Mouse (Mus musculus) midbrain, postnatal 0 days (tissue): ENCODE measurements around the gene Syn1. TPM values are rescaled to one million over a fixed set of nuclear protein-coding genes. Genes with fewer than 3 reads are reported as not detected.

Experiments
- ATAC-seq: fragments of 200-750 bp; cut with Nextera tagmentation; 2 replicates; pipeline ENCODE4 v1.8.0; 2017; ENCODE audit warnings: moderate number of reproducible peaks, mild to moderate bottlenecking, moderate TSS enrichment, moderate library complexity; ENCODE audit not compliant: low FRiP score
- DNase-seq: peaks from one replicate; pipeline ENCODE4 v3.0.0-alpha.2; 2015; ENCODE audit warnings: low spot score
- H3K27ac ChIP-seq: fragments of 300-500 bp; sonication (generic); 2 replicates; pipeline ENCODE4 v1.5.1; 2014; ENCODE audit warnings: low read depth, mild to moderate bottlenecking, low read length, mixed read lengths
- H3K27me3 ChIP-seq: fragments of 300-500 bp; sonication (generic); 2 replicates; pipeline ENCODE4 v1.6.1; 2014; ENCODE audit warnings: low read length, control low read depth, mixed read lengths; ENCODE audit not compliant: insufficient read depth
- H3K36me3 ChIP-seq: fragments of 300-500 bp; sonication (generic); 2 replicates; pipeline ENCODE4 v1.6.1; 2014; ENCODE audit warnings: low read length, control low read depth, mixed read lengths; ENCODE audit not compliant: insufficient read depth
- H3K4me1 ChIP-seq: fragments of 300-500 bp; sonication (generic); 2 replicates; pipeline ENCODE4 v1.6.1; 2014; ENCODE audit warnings: mild to moderate bottlenecking, control low read depth, antibody characterized with exemption, low read length, mixed read lengths; ENCODE audit not compliant: insufficient read depth
- H3K4me2 ChIP-seq: fragments of 300-500 bp; sonication (generic); 2 replicates; pipeline ENCODE4 v1.6.1; 2014; ENCODE audit warnings: low read depth, mild to moderate bottlenecking, low read length, mixed read lengths; ENCODE audit not compliant: poor library complexity, severe bottlenecking
- H3K4me3 ChIP-seq: fragments of 300-500 bp; sonication (generic); 2 replicates; pipeline ENCODE4 v1.5.1; 2014; ENCODE audit warnings: low read depth, mild to moderate bottlenecking, low read length, moderate library complexity
- H3K9ac ChIP-seq: fragments of 300-500 bp; sonication (generic); replicated peaks from 2 replicates; pipeline ENCODE4 v1.6.1; 2014; ENCODE audit warnings: mild to moderate bottlenecking, low read length, moderate library complexity, mixed read lengths; ENCODE audit not compliant: poor library complexity, severe bottlenecking
- H3K9me3 ChIP-seq: fragments of 300-500 bp; sonication (generic); 2 replicates; pipeline ENCODE4 v1.6.1; 2016; ENCODE audit warnings: low read length, control low read depth
- CTCF ChIP-seq: IDR thresholded peaks from 2 replicates; pipeline ENCODE4 v1.5.1; 2016; ENCODE audit warnings: antibody characterized with exemption, mild to moderate bottlenecking
- WGBS: fragments of 180-500 bp; shearing (Covaris S2); extraction: QIAGEN DNeasy Blood & Tissue Kit; methylation state at CpG from one replicate; pipeline ENCODE4 v1.1.7; 2014; 5-methylcytosine and 5-hydroxymethylcytosine counted together
- polyA plus RNA-seq: library from polyadenylated mRNA; unstranded; fragments of >200 nt; fragmentation: Nextera tagmentation; extraction: Ambion mirVana; gene quantifications from 2 replicates; pipeline ENCODE4 v1.2.1, GENCODE M21; 2015
- total RNA-seq: library from RNA; depleted of rRNA; stranded (reverse); fragments of >200 nt; gene quantifications from 2 replicates; pipeline ENCODE4 v1.2.3, GENCODE M21; 2014

Gene Syn1
- total and polyA plus RNA-seq, 2 experiments from 2014 or later: 70.8 to 115 TPM

- Histone ChIP-seq H3K4me2 (no peak overlapping the region), H3K4me3 (no peak overlapping the region), H3K4me1 (no peaks in the 10 kb centered on the region), H3K27me3 (no peaks in the 10 kb centered on the region), H3K36me3 (no peaks in the 10 kb centered on the region), H3K27ac (no peak overlapping the region), H3K9ac (no peak overlapping the region), H3K9me3 (no peaks in the 10 kb centered on the region)
- DNase-seq: no peak
- 64% methylated on average over 1 of the region's 1 CpGs for WGBS
- TF ChIP-seq CTCF: no peak
- no peak for ATAC-seq
Observed at GRCm38 (mm10) chrX:20869203-20869602, 51.6 kb downstream of the Syn1 start.

GRCm38 (mm10) chrX:20868091-20868490, 52.7 kb downstream of the Syn1 start:
- DNase-seq: no peak
- 72% methylated on average over 4 of the region's 4 CpGs for WGBS
- H3K36me3 ChIP-seq: no peaks in the 10 kb centered on the region
- ATAC-seq: no peak
- H3K9me3 ChIP-seq: no peaks in the 10 kb centered on the region
- no peak overlapping the region for H3K27ac ChIP-seq
- TF ChIP-seq CTCF: no peak
- H3K4me3 ChIP-seq: no peak overlapping the region
- H3K27me3 ChIP-seq: no peaks in the 10 kb centered on the region
- H3K4me1 ChIP-seq: no peaks in the 10 kb centered on the region
- H3K9ac ChIP-seq: no peak overlapping the region
- no peak overlapping the region for H3K4me2 ChIP-seq

- Histone ChIP-seq H3K27ac (no peak overlapping the region), H3K27me3 (no peaks in the 10 kb centered on the region), H3K4me2 (no peak overlapping the region), H3K9me3 (no peaks in the 10 kb centered on the region), H3K4me1 (no peaks in the 10 kb centered on the region), H3K9ac (no peak overlapping the region), H3K4me3 (no peak overlapping the region), H3K36me3 (0 out of 2 replicates have a peak, but pooled peaks cover 3% of the 10 kb centered on the region)
- WGBS: 85% methylated on average over 9 of the region's 9 CpGs
- TF ChIP-seq CTCF: no peak
- DNase-seq: no peak
- ATAC-seq: no peak
Observed at GRCm38 (mm10) chrX:20863161-20864101, 57.4 kb downstream of the Syn1 start.

- TF ChIP-seq CTCF: no peak
- DNase-seq: no peak
- WGBS: 47% methylated on average over 28 of the region's 29 CpGs
- no peak overlapping the region for H3K4me2 ChIP-seq
- H3K4me1 ChIP-seq: no peaks in the 10 kb centered on the region
- H3K27ac ChIP-seq: no peak overlapping the region
- H3K4me3 ChIP-seq: no peak overlapping the region
- H3K9me3 ChIP-seq: no peaks in the 10 kb centered on the region
- ATAC-seq: no peak
- 0 out of 2 replicates have a peak, but pooled peaks cover 5% of the 10 kb centered on the region for H3K36me3 ChIP-seq
- no peak overlapping the region for H3K9ac ChIP-seq
- no peaks in the 10 kb centered on the region for H3K27me3 ChIP-seq
Observed at GRCm38 (mm10) chrX:20862105-20863065, 58.4 kb downstream of the Syn1 start.

GRCm38 (mm10) chrX:20861453-20862104, 59.2 kb downstream of the Syn1 start:
- Histone ChIP-seq H3K36me3 (0 out of 2 replicates have a peak, but pooled peaks cover 6% of the 10 kb centered on the region), H3K4me2 (no peak overlapping the region), H3K4me1 (no peaks in the 10 kb centered on the region), H3K9ac (no peak overlapping the region), H3K4me3 (no peak overlapping the region), H3K27me3 (no peaks in the 10 kb centered on the region), H3K9me3 (no peaks in the 10 kb centered on the region), H3K27ac (no peak overlapping the region)
- no peak for ATAC-seq
- 50% methylated on average over 5 of the region's 5 CpGs for WGBS
- no peak for TF ChIP-seq CTCF
- no peak for DNase-seq
